Mouse (Mus musculus): ENCODE results near the gene Tradd. TPM values are rescaled to one million over a fixed set of nuclear protein-coding genes. Genes with fewer than 3 reads are reported as not detected.
"Not testable (repeated sequence)": the region's sequence is repeated elsewhere in the genome, so short reads cannot be mapped to it uniquely, and the experiment has no call there.

Tradd gene
- polyA plus RNA-seq, 1 experiment from 2014 or later = 22.9 TPM

DNA sequence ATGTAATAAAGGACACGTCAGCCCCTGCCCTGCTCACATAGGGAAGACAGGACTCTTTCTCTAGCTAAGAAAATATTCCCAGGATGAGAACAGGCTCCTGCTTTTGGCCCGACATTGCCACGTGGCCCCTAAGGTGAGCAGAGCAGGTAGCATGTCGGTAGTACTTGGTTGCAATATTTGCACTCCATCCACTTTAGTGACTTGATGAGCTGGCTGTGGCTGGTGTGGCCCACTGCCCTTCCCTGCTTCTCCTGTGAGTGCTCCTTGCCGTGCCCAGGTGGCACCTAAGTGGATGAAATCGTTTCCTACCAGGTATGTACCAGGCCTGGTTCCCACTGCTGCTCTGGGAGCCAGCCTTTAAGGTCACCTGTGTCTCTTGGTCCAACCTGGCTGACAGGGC, 12.5 kb downstream of the Tradd start:
- no peak for TF ChIP-seq CTCF (IDR thresholded peaks at IDR 0.05)
- H3K27me3 ChIP-seq = no peaks in the 10 kb centered on the region
- DNase-seq (ENCODE audit: low read depth, low spot score) = no peak
- ChIA-PET POLR2A (no interaction called here), CTCF (interaction anchor here (1.9 kb wide), 1 partner anchor 20 kb away, joined by 5 read pairs; no protein-coding TSS in a partner anchor)
- no peak for ATAC-seq
- in situ Hi-C loops (cut with MboI; ENCODE audit: low pct_unique_long_range_greater_than_20kb) = no loop called here

DNA sequence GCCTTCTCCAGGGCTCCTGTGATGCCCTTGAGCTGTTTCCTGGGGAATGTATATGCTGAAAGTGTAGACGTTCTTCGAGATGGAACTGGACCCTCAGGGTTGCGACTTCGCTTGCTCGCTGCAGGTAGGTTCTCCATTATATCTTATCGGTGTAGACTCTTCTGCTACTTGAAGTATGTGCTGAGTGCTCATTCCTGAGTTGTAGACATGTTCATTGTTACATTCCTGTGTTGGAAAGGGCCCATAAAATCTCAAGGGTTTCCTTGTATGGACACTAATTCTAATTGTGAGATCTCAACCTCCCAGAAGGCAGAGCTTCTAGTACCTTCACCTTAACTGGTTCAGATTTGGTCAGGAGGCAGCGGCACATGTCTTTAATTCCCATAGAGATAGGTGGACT, 23.4 kb downstream of the Tradd start:
- ATAC-seq (no peak), DNase-seq (ENCODE audit: low read depth, low spot score) (no peak)
- H3K27me3 ChIP-seq = no peaks in the 10 kb centered on the region
- in situ Hi-C loops (cut with MboI; ENCODE audit: low pct_unique_long_range_greater_than_20kb) = no loop called here
- ChIA-PET CTCF (interaction anchor here (1.2 to 2.3 kb wide), 3 partner anchors 10 to 39 kb away, joined by 3 to 6 read pairs (median 4); no protein-coding TSS in a partner anchor), POLR2A (no interaction called here)
- TF ChIP-seq CTCF (IDR thresholded peaks at IDR 0.05) = no peak

DNA sequence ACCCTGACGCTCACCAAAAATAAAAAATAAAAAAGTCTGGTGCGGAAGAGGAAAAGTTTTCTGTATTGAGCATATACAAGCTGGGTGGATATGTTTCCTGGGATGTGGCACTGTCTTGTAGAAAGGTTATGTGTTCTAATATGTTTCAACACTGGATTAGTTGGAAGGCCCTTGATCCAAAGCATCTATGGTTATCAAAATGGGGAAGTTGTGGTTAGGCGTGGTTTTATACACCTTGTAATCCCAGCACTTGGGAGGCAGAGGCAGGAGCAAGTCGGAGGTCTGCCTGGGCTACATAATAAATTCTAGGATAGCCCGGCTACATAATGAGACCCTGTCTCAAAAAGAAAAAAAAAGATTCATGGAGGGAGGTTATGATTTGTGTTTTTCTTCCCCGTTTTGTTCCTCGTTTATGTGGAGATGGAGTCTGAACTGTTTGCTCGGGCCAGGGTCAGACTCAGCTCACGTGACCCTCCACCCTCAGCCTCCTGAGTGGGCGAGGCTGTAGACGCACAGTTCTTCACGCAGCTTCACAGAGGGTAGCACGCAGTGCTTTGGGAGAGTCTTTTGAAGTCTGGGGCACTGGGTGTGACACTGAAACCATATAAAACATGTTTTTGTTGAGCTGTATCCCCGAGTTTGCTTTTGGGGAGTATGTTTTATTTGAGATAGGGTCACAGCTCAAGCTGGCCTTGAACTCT, 26.8 kb downstream of the Tradd start:
- no peak for ATAC-seq
- POLR2A ChIA-PET = interaction anchor here (0.6 kb wide), 1 partner anchor 125 kb away, joined by 6 read pairs; no protein-coding TSS in a partner anchor
- CTCF ChIA-PET = interaction anchor here (1.0 to 1.3 kb wide), 3 partner anchors 8 to 53 kb away, joined by 3 read pairs; partner anchors contain the start of gene D230025D16Rik
- TF ChIP-seq CTCF (IDR thresholded peaks at IDR 0.05) = no peak
- no peak for DNase-seq (ENCODE audit: low read depth, low spot score)
- H3K27me3 ChIP-seq = no peaks in the 10 kb centered on the region
- in situ Hi-C loops (cut with MboI; ENCODE audit: low pct_unique_long_range_greater_than_20kb) = no loop called here

DNA sequence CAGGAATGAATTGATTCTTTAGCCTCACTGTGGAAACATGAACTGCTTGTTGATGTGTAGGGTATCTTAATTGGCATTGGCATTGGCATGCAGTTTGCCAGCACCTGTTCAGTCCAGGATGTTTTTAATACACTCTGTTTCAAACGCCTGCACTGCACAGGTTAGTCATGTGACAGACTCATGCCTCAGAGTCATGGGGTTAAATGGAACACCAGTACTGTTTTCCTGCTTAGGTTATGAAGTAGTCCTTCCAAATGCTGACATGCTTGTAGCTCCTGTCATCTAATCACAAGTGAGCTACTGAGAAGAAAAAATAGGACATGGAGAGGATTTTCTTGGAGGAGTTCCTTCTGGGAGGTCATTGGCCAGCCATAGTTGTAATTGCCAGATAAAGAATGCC, 29.2 kb downstream of the Tradd start:
- no peak for TF ChIP-seq CTCF (IDR thresholded peaks at IDR 0.05)
- ChIA-PET POLR2A (no interaction called here), CTCF (interaction anchor here (1.0 kb wide), 1 partner anchor 12 kb away, joined by 3 read pairs; no protein-coding TSS in a partner anchor)
- no peaks in the 10 kb centered on the region for H3K27me3 ChIP-seq
- ATAC-seq (no peak), DNase-seq (ENCODE audit: low read depth, low spot score) (no peak)
- in situ Hi-C loops (cut with MboI; ENCODE audit: low pct_unique_long_range_greater_than_20kb) = no loop called here

DNA sequence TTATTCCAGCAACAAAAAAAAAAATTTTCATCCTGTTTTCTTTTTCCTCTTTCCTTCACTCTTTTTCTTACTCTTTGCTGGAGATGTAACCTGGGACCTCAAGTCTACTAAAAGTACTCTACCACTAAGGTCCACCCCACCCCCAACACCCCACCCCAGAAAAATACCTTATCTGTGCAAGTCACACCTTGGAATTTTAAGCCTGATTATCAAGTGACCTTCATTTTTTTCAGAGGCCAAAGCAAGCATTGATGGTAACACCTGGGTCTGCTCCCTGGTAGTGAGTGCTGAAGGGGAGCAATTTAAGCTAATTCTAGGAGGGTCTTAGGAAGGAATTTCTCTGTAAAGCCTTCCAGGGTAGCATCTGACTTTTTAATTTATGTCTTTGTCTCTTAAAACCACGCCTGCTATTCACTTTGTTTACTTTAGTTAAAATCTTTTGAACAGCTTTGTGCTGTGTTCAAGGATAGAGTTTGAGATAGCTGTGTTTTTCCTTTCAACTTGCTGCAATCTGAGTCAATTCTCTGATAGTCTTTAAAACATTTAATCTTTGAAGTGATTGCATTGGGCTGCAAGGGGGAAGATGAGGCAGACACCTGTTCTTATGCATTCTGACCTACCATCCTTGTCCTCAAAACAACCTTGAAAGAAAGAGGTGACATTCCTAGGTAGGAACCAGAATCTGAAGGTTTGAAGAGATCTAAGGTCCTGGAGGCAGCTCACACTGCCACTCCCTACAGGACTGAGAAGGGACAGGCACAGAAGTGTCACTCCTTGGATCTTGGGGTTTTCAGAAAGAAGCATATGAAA, 31.1 kb downstream of the Tradd start:
- DNase-seq (ENCODE audit: low read depth, low spot score) (no peak), ATAC-seq (no peak)
- ChIA-PET POLR2A (no interaction called here), CTCF (interaction anchor here (1.1 to 2.0 kb wide), 4 partner anchors 15 to 22 kb away, joined by 4 to 6 read pairs (median 4); partner anchors contain the start of gene B3gnt9)
- H3K27me3 ChIP-seq = no peaks in the 10 kb centered on the region
- in situ Hi-C loops (cut with MboI; ENCODE audit: low pct_unique_long_range_greater_than_20kb) = no loop called here
- no peak for TF ChIP-seq CTCF (IDR thresholded peaks at IDR 0.05)

DNA sequence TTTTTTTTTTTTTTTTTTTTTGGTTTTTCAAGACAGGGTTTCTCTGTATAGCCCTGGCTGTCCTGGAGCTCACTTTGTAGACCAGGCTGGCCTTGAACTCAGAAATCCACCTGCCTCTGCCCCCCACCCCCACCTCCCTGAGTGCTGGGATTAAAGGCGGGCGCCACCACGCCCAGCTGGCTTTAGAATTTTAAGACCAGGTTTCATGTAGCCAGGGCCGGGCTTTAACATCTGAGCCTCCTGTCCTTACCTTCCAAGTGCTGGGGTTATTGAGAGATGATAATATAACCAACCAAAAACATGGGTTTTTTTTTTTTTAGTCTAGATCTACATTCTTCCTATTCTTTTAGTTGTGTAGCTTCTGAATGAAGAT, 32.1 kb downstream of the Tradd start:
- ATAC-seq; POLR2A ChIA-PET; H3K27me3 ChIP-seq; DNase-seq (ENCODE audit: low read depth, low spot score); in situ Hi-C loops (cut with MboI; ENCODE audit: low pct_unique_long_range_greater_than_20kb): not testable (repeated sequence)
- CTCF ChIA-PET = interaction anchor here (1.4 to 2.0 kb wide), 3 partner anchors 14 to 21 kb away, joined by 4 to 6 read pairs (median 5); no protein-coding TSS in a partner anchor

DNA sequence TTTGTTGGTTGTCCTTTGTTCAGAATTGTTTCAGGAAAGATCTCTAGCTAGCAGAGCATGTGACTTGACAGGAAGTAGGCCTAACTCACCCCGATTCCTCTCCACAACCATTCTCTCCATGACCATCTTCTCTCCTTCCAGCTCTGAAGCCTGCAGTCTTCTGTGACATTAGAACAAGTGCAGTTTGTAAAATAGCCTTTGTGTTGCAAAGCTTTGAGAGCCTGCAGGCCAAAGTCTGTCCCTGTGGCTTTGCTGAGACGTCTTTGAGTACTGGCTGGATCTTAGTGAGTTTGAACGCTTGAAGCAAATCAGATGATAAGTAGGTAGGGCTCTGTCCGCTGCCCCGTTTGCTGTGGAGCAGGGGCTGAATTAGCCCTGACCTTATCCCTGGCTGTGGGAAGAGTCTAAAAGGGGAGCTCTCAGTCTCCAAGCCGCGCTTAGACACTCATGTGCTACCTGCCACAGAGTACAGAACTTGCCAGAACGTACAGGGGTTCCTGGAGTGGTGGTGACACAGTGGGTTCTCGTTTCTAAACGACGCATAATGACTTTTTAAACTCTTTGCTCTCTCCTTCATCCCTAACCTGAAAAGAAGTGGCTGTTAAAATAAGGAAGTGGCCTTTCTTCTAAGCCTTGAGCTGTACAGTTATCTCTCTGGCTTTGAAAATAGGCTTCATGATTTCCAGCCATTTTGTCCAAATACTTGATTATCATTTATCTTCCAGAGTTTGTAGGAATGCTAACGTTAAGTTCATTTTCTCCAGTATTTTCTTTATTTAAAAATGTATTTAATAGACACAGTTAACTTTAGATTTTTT, 32.7 kb downstream of the Tradd start:
- ATAC-seq (no peak), DNase-seq (ENCODE audit: low read depth, low spot score) (no peak)
- in situ Hi-C loops (cut with MboI; ENCODE audit: low pct_unique_long_range_greater_than_20kb) = no loop called here
- TF ChIP-seq CTCF (IDR thresholded peaks at IDR 0.05) = no peak
- no peaks in the 10 kb centered on the region for H3K27me3 ChIP-seq
- ChIA-PET POLR2A (no interaction called here), CTCF (interaction anchor here (1.4 to 2.4 kb wide), 4 partner anchors 10 to 93 kb away, joined by 5 to 6 read pairs (median 6); no protein-coding TSS in a partner anchor)

DNA sequence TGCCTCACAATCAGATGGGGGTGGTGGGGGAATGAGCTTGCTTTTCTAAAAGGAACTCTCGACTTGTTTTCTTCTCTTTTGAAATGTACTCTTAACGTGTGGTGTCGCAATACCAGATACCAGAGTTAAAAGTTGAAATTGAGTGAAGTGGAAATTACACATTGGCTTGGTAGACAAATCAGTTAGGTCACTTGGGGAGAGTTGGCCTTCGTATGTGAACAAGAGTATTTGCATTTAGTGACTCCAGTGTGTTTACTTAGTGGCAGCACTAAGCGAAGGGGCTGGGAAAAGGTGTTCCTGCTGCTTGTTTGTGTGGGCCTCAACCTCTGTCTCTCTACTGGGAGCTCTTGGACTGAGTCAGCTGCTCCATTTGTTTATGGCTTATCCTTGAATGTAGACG, 38.5 kb downstream of the Tradd start:
- no peak for DNase-seq (ENCODE audit: low read depth, low spot score)
- TF ChIP-seq CTCF (IDR thresholded peaks at IDR 0.05) = no peak
- CTCF ChIA-PET = interaction anchor here (0.6 to 1.4 kb wide), 3 partner anchors 8 to 46 kb away, joined by 4 read pairs; no protein-coding TSS in a partner anchor
- in situ Hi-C loops (cut with MboI; ENCODE audit: low pct_unique_long_range_greater_than_20kb) = no loop called here
- no peaks in the 10 kb centered on the region for H3K27me3 ChIP-seq
- POLR2A ChIA-PET = interaction anchor here (0.5 to 0.6 kb wide), 2 partner anchors 41 to 589 kb away, joined by 3 read pairs; no protein-coding TSS in a partner anchor
- ATAC-seq = no peak

DNA sequence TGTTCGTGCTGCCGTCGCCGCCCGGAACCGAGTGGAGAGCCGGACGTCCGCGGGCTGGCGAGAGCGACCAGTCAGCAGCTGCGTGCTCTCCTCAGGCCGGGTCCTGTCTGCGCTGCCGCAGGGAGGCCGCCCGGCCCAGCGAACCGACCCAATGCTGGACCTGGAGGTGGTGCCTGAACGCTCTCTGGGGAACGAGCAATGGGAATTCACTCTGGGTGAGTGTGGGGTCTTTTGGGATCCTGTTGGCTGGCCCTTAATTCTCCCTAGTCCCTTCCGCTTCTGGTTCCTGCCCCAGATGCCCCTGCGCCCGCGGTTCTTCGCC, 39.2 kb downstream of the Tradd start:
- DNase-seq (ENCODE audit: low read depth, low spot score) (no peak), ATAC-seq (no peak)
- H3K27me3 ChIP-seq = no peaks in the 10 kb centered on the region
- in situ Hi-C loops (cut with MboI; ENCODE audit: low pct_unique_long_range_greater_than_20kb) = no loop called here
- CTCF ChIA-PET = interaction anchor here (1.2 to 1.4 kb wide), 2 partner anchors 7 to 13 kb away, joined by 3 to 4 read pairs; no protein-coding TSS in a partner anchor
- TF ChIP-seq CTCF (IDR thresholded peaks at IDR 0.05) = no peak
- POLR2A ChIA-PET = no interaction called here

Measured in Patski (cell line).